Mouse (Mus musculus): ENCODE data around the gene Gm17402. TPM values are rescaled to one million over a fixed set of nuclear protein-coding genes. Genes with fewer than 3 reads are reported as not detected.

Gene Gm17402
- polyA plus RNA-seq, 1 experiment from 2014 or later = not detected

- H3K27ac ChIP-seq (ENCODE audit: low read length) = no peak overlapping the region
- no peaks in the 10 kb centered on the region for H3K27me3 ChIP-seq (ENCODE audit: control insufficient read depth, insufficient read depth, low read length)
- ATAC-seq (ENCODE audit: insufficient read depth, low FRiP score) = no peak
- H3K9me3 ChIP-seq (replicated peaks; ENCODE audit: control insufficient read depth, low read length) = no peaks in the 10 kb centered on the region
- WGBS = 81% methylated on average over 7 of the region's 7 CpGs
- no peaks in the 10 kb centered on the region for H3K36me3 ChIP-seq (ENCODE audit: control insufficient read depth, insufficient read depth, low read length)
- no peak overlapping the region for H3K4me3 ChIP-seq (replicated peaks; ENCODE audit: low read length)
- H3K9ac ChIP-seq (ENCODE audit: low read length) = no peak overlapping the region
- H3K4me2 ChIP-seq (ENCODE audit: low read depth, low read length) = no peak overlapping the region
- H3K4me1 ChIP-seq (ENCODE audit: control insufficient read depth, insufficient read depth, low read length) = no peaks in the 10 kb centered on the region
Measured at GRCm38 (mm10) chr3:67358376-67358775, 16.6 kb downstream of the Gm17402 start.

GRCm38 (mm10) chr3:67352763-67353149, 22.2 kb downstream of the Gm17402 start:
- Histone ChIP-seq H3K9me3 (replicated peaks; ENCODE audit: control insufficient read depth, low read length) (no peaks in the 10 kb centered on the region), H3K36me3 (ENCODE audit: control insufficient read depth, insufficient read depth, low read length) (no peaks in the 10 kb centered on the region), H3K4me2 (ENCODE audit: low read depth, low read length) (no peak overlapping the region), H3K27ac (ENCODE audit: low read length) (no peak overlapping the region), H3K4me3 (replicated peaks; ENCODE audit: low read length) (no peak overlapping the region), H3K4me1 (ENCODE audit: control insufficient read depth, insufficient read depth, low read length) (no peaks in the 10 kb centered on the region), H3K9ac (ENCODE audit: low read length) (no peak overlapping the region), H3K27me3 (ENCODE audit: control insufficient read depth, insufficient read depth, low read length) (no peaks in the 10 kb centered on the region)
- WGBS = 79% methylated on average over 3 of the region's 3 CpGs
- ATAC-seq (ENCODE audit: insufficient read depth, low FRiP score) = no peak

GRCm38 (mm10) chr3:67352128-67352762, 22.7 kb downstream of the Gm17402 start:
- H3K27ac ChIP-seq (ENCODE audit: low read length) = no peak overlapping the region
- no peak overlapping the region for H3K9ac ChIP-seq (ENCODE audit: low read length)
- no peaks in the 10 kb centered on the region for H3K9me3 ChIP-seq (replicated peaks; ENCODE audit: control insufficient read depth, low read length)
- no peaks in the 10 kb centered on the region for H3K36me3 ChIP-seq (ENCODE audit: control insufficient read depth, insufficient read depth, low read length)
- H3K4me1 ChIP-seq (ENCODE audit: control insufficient read depth, insufficient read depth, low read length) = no peaks in the 10 kb centered on the region
- H3K4me2 ChIP-seq (ENCODE audit: low read depth, low read length) = no peak overlapping the region
- ATAC-seq (ENCODE audit: insufficient read depth, low FRiP score) = no peak
- H3K4me3 ChIP-seq (replicated peaks; ENCODE audit: low read length) = no peak overlapping the region
- H3K27me3 ChIP-seq (ENCODE audit: control insufficient read depth, insufficient read depth, low read length) = no peaks in the 10 kb centered on the region
- 26% methylated on average over 1 of the region's 5 CpGs for WGBS

GRCm38 (mm10) chr3:67351406-67352127, 23.4 kb downstream of the Gm17402 start:
- Histone ChIP-seq H3K4me1 (ENCODE audit: control insufficient read depth, insufficient read depth, low read length) (no peaks in the 10 kb centered on the region), H3K9me3 (replicated peaks; ENCODE audit: control insufficient read depth, low read length) (no peaks in the 10 kb centered on the region), H3K27me3 (ENCODE audit: control insufficient read depth, insufficient read depth, low read length) (no peaks in the 10 kb centered on the region), H3K36me3 (ENCODE audit: control insufficient read depth, insufficient read depth, low read length) (no peaks in the 10 kb centered on the region), H3K9ac (ENCODE audit: low read length) (no peak overlapping the region), H3K4me2 (ENCODE audit: low read depth, low read length) (no peak overlapping the region), H3K4me3 (replicated peaks; ENCODE audit: low read length) (no peak overlapping the region), H3K27ac (ENCODE audit: low read length) (no peak overlapping the region)
- ATAC-seq (ENCODE audit: insufficient read depth, low FRiP score) = no peak
- WGBS = 79% methylated on average over 12 of the region's 12 CpGs

GRCm38 (mm10) chr3:67346674-67347073, 28.3 kb downstream of the Gm17402 start:
- H3K9ac ChIP-seq (ENCODE audit: low read length) = no peak overlapping the region
- H3K4me1 ChIP-seq (ENCODE audit: control insufficient read depth, insufficient read depth, low read length) = no peaks in the 10 kb centered on the region
- no peak for ATAC-seq (ENCODE audit: insufficient read depth, low FRiP score)
- H3K27me3 ChIP-seq (ENCODE audit: control insufficient read depth, insufficient read depth, low read length) = no peaks in the 10 kb centered on the region
- no peaks in the 10 kb centered on the region for H3K36me3 ChIP-seq (ENCODE audit: control insufficient read depth, insufficient read depth, low read length)
- 74% methylated on average over 2 of the region's 2 CpGs for WGBS
- no peak overlapping the region for H3K4me3 ChIP-seq (replicated peaks; ENCODE audit: low read length)
- H3K27ac ChIP-seq (ENCODE audit: low read length) = no peak overlapping the region
- no peak overlapping the region for H3K4me2 ChIP-seq (ENCODE audit: low read depth, low read length)
- no peaks in the 10 kb centered on the region for H3K9me3 ChIP-seq (replicated peaks; ENCODE audit: control insufficient read depth, low read length)

- 12% methylated on average over 2 of the region's 2 CpGs for WGBS
Measured at GRCm38 (mm10) chr3:67344599-67344998, 30.4 kb downstream of the Gm17402 start.

GRCm38 (mm10) chr3:67343004-67343662, 31.8 kb downstream of the Gm17402 start:
- no peak for ATAC-seq (ENCODE audit: insufficient read depth, low FRiP score)

More at GRCm38 (mm10) chr3:67344599-67344998, 30.4 kb downstream of the Gm17402 start:
- Histone ChIP-seq H3K4me2 (ENCODE audit: low read depth, low read length) (no peak overlapping the region), H3K9me3 (replicated peaks; ENCODE audit: control insufficient read depth, low read length) (no peaks in the 10 kb centered on the region), H3K4me3 (replicated peaks; ENCODE audit: low read length) (no peak overlapping the region), H3K9ac (ENCODE audit: low read length) (no peak overlapping the region), H3K36me3 (ENCODE audit: control insufficient read depth, insufficient read depth, low read length) (no peaks in the 10 kb centered on the region), H3K4me1 (ENCODE audit: control insufficient read depth, insufficient read depth, low read length) (no peaks in the 10 kb centered on the region), H3K27ac (ENCODE audit: low read length) (no peak overlapping the region), H3K27me3 (ENCODE audit: control insufficient read depth, insufficient read depth, low read length) (no peaks in the 10 kb centered on the region)
- no peak for ATAC-seq (ENCODE audit: insufficient read depth, low FRiP score)

GRCm38 (mm10) chr3:67340921-67341320, 34.0 kb downstream of the Gm17402 start:
- WGBS = 69% methylated on average over 7 of the region's 7 CpGs

More at GRCm38 (mm10) chr3:67343004-67343662, 31.8 kb downstream of the Gm17402 start:
- Histone ChIP-seq H3K9ac (ENCODE audit: low read length) (no peak overlapping the region), H3K4me1 (ENCODE audit: control insufficient read depth, insufficient read depth, low read length) (no peaks in the 10 kb centered on the region), H3K27me3 (ENCODE audit: control insufficient read depth, insufficient read depth, low read length) (no peaks in the 10 kb centered on the region), H3K36me3 (ENCODE audit: control insufficient read depth, insufficient read depth, low read length) (no peaks in the 10 kb centered on the region), H3K9me3 (replicated peaks; ENCODE audit: control insufficient read depth, low read length) (no peaks in the 10 kb centered on the region), H3K4me3 (replicated peaks; ENCODE audit: low read length) (no peak overlapping the region), H3K4me2 (ENCODE audit: low read depth, low read length) (no peak overlapping the region), H3K27ac (ENCODE audit: low read length) (no peak overlapping the region)
- 60% methylated on average over 5 of the region's 5 CpGs for WGBS

GRCm38 (mm10) chr3:67339558-67339957, 35.4 kb downstream of the Gm17402 start:
- H3K9ac ChIP-seq (ENCODE audit: low read length) = no peak overlapping the region
- H3K4me3 ChIP-seq (replicated peaks; ENCODE audit: low read length) = no peak overlapping the region
- no peak overlapping the region for H3K4me2 ChIP-seq (ENCODE audit: low read depth, low read length)
- H3K27ac ChIP-seq (ENCODE audit: low read length) = no peak overlapping the region
- 43% methylated on average over 3 of the region's 3 CpGs for WGBS
- H3K36me3 ChIP-seq (ENCODE audit: control insufficient read depth, insufficient read depth, low read length) = no peaks in the 10 kb centered on the region
- H3K9me3 ChIP-seq (replicated peaks; ENCODE audit: control insufficient read depth, low read length) = no peaks in the 10 kb centered on the region
- H3K27me3 ChIP-seq (ENCODE audit: control insufficient read depth, insufficient read depth, low read length) = no peaks in the 10 kb centered on the region
- no peak for ATAC-seq (ENCODE audit: insufficient read depth, low FRiP score)
- H3K4me1 ChIP-seq (ENCODE audit: control insufficient read depth, insufficient read depth, low read length) = no peaks in the 10 kb centered on the region

More at GRCm38 (mm10) chr3:67340921-67341320, 34.0 kb downstream of the Gm17402 start:
- no peaks in the 10 kb centered on the region for H3K4me1 ChIP-seq (ENCODE audit: control insufficient read depth, insufficient read depth, low read length)
- no peak overlapping the region for H3K4me3 ChIP-seq (replicated peaks; ENCODE audit: low read length)
- H3K27ac ChIP-seq (ENCODE audit: low read length) = no peak overlapping the region
- H3K27me3 ChIP-seq (ENCODE audit: control insufficient read depth, insufficient read depth, low read length) = no peaks in the 10 kb centered on the region
- H3K9ac ChIP-seq (ENCODE audit: low read length) = no peak overlapping the region
- H3K9me3 ChIP-seq (replicated peaks; ENCODE audit: control insufficient read depth, low read length) = no peaks in the 10 kb centered on the region
- H3K36me3 ChIP-seq (ENCODE audit: control insufficient read depth, insufficient read depth, low read length) = no peaks in the 10 kb centered on the region
- no peak overlapping the region for H3K4me2 ChIP-seq (ENCODE audit: low read depth, low read length)
- no peak for ATAC-seq (ENCODE audit: insufficient read depth, low FRiP score)
